Mouse (Mus musculus) lung, postnatal 0 days (tissue): ENCODE results near the gene Max.

ENCODE experiments used
- CTCF ChIP-seq: IDR thresholded peaks from 2 replicates; pipeline ENCODE4 v1.5.1; 2016; ENCODE audit warnings: antibody characterized with exemption, mild to moderate bottlenecking
- EP300 ChIP-seq: IDR thresholded peaks from 2 replicates; pipeline ENCODE4 v1.6.1; 2016; ENCODE audit warnings: antibody characterized with exemption, mild to moderate bottlenecking, control low read depth

DNA sequence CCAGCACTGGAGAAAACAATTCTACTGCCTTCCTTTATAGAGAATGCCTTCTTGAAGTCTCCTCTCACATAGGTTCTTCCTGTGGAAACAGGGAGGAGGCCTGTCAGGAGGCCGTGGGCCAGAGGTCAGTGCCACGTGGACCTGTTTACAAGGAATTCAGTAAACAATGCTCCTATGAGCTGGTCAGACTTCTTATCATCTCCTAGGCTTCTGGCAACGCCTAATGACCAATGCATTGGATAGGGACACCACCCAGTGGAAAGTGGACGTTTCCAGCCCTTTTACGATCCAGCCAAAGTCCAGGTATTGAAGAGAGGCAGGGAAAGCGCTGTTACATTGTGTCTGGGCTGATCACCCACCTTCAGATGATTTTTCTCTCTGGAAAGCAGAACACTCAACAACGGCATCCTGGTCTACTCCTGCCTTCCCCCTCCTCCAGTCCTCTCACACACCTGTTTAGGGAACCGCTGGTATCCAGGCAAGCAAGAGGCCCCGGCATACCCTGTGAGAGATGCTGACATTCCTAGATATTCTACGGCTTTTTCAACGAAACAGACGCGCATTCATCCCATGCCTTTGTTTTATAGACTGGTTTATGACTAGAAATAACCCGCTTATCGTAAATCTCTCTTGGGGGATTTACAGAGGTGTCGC lies 20.9 kb upstream of the Max start:
- no peak for TF ChIP-seq CTCF
- TF ChIP-seq EP300: no peak
